Mouse (Mus musculus): ENCODE measurements at regions not wholly inside any gene's neighbourhood (a gene's known extent, or its start where the extent isn't known, plus 50 kb on each side); places are given as distances from the start of the nearest gene placed in this dataset.

GRCm38 (mm10) chr16:21359459-21359858, 63.5 kb upstream of the Vps8 start:
- DNase-seq (ENCODE audit: low read depth in 2 of 2, low spot score in 2 of 2), result no peak

GRCm38 (mm10) chr16:21361406-21361805, 61.5 kb upstream of the Vps8 start:
- no peak for DNase-seq (ENCODE audit: low read depth in 2 of 2, low spot score in 2 of 2)

GRCm38 (mm10) chr16:21362663-21363367, 60.1 kb upstream of the Vps8 start:
- no peak for DNase-seq (ENCODE audit: low read depth in 2 of 2, low spot score in 2 of 2)

DNA sequence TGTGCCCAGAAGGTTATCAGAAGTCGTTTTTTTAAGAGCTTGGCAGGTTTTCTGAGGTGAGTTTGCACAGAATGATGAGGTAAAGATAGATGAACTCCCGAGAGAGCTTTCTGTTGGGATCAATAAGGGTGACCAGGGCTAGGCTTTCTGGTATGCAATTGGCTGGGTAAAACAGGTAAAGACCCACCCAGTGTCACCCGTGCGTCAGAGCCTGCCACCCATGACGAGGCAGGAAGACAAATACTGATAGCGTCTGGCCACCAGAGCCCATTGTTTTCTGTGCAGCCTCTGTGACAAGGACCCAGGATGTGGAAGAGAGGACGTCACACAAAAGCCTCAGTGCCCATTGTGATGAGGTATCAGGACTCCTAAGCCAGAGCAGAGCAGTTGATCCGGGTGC, 58.0 kb upstream of the Vps8 start:
- DNase-seq (ENCODE audit: low read depth in 2 of 2, low spot score in 2 of 2), result no peak

DNA sequence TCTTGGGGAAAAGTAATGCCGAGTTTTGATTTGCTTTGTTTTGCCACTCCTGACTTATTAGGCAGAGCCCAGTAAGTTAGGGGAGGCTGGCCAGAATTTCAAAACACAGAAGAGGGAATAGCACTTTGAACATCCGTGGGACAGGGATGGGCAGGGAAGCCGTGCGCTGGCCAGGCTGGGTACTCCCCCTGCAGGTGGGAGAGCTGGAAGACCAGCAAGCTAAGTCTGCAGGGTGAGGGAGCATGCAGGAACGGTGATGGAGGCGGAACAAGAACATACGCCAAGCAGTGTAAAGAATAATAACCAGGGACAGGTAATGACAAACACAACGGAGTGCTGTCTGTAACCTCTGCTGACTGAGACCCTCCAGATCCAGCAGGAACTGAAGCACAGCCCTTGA, 55.5 kb upstream of the Vps8 start:
- no peak for DNase-seq (ENCODE audit: low read depth in 2 of 2, low spot score in 2 of 2)

- DNase-seq (ENCODE audit: low read depth in 2 of 2, low spot score in 2 of 2), result no peak
Measured at GRCm38 (mm10) chr16:21368821-21369220, 54.1 kb upstream of the Vps8 start.

DNA sequence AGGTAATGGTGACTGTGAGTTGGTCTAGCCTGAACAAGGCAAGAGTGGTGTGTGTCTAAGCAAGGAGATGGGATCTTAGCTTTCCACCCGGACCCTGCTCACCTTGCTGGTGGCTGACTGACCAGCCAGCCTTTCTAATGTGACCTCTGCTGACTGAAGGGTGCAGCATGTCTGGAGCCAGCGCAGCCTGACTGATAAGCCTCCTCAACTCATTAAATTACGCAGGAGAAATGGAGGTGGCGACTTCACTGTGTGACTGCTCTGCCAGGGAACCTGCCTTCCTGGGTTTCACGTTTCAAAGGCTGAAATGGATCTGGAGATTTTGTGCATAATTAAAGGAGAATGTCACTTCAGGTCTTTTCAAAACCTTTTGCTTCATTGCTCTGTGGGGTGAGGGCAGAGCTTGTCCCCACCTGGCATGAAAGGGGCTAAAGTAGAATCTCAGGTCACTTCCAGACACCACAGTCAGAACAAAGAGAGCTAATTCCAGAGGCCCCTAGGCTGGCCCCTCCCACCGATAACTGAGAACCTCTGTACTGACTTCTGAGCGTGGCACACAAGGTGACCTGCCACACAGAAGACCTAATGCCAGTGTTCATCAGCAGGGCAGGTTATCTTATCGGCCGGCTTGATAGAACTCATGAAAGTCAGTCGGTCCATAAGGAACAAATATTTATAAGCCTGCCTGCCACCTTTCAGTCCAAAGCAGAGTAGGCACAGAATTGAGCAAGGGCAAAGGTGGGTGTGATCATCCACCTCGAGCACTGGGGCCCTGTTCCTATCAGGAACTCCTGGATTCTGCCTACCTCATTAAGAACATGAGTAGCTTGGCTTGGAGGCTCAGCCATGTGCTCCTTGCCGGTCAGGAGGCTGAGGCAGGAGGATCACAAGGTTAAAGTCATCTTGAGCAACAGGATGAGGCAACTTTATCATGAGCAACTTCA, 53.1 kb upstream of the Vps8 start:
- DNase-seq (ENCODE audit: low read depth in 2 of 2, low spot score in 2 of 2), result no peak

Data from CD8-positive naive resting alpha-beta T cell, adult 2 months (primary cell).